Mouse (Mus musculus) cerebellum, adult 11-12 months (tissue): ENCODE measurements around the gene Tmem39a.

Experiments
- DNase-seq: peaks from one replicate; pipeline ENCODE4 v3.0.0; 2022

Gene Tmem39a

GRCm38 (mm10) chr16:38558221-38558748 lies at the start of gene Tmem39a:
Gene Tmem39a, plus strand, starts transcription at chr16:38558698.
- no peak for DNase-seq

GRCm38 (mm10) chr16:38510846-38511245 lies 47.7 kb upstream of the Tmem39a start:
- DNase-seq = no peak

- no peak for DNase-seq
Observed at GRCm38 (mm10) chr16:38519140-38519539, 39.4 kb upstream of the Tmem39a start.

GRCm38 (mm10) chr16:38521211-38521987 lies 37.1 kb upstream of the Tmem39a start:
- no peak for DNase-seq

GRCm38 (mm10) chr16:38522129-38523084 lies 36.1 kb upstream of the Tmem39a start, which contains the start of gene Timmdc1:
Gene Timmdc1, minus strand, starts transcription at chr16:38522663.
- peak; percentile 97 for DNase-seq

GRCm38 (mm10) chr16:38526264-38526663 lies 32.2 kb upstream of the Tmem39a start:
- no peak for DNase-seq

- DNase-seq = peak; percentile 40
Observed at GRCm38 (mm10) chr16:38536544-38537146, 21.9 kb upstream of the Tmem39a start.

- no peak for DNase-seq
Observed at GRCm38 (mm10) chr16:38538716-38539380, 19.6 kb upstream of the Tmem39a start.

- no peak for DNase-seq
Observed at GRCm38 (mm10) chr16:38548000-38548399, 10.5 kb upstream of the Tmem39a start.

- peak; percentile 84 for DNase-seq
Observed at GRCm38 (mm10) chr16:38549479-38550396, 8.8 kb upstream of the Tmem39a start, which contains the start of gene Poglut1. Gene Poglut1, minus strand, starts transcription at chr16:38550258.

GRCm38 (mm10) chr16:38555988-38556387 lies 2.5 kb upstream of the Tmem39a start:
- no peak for DNase-seq

GRCm38 (mm10) chr16:38562131-38562967 lies 3.9 kb downstream of the Tmem39a start:
- DNase-seq = peak; percentile 94

- no peak for DNase-seq
Observed at GRCm38 (mm10) chr16:38562968-38563327, 4.5 kb downstream of the Tmem39a start.

GRCm38 (mm10) chr16:38563516-38563915 lies 5.0 kb downstream of the Tmem39a start:
- no peak for DNase-seq

GRCm38 (mm10) chr16:38568192-38568591 lies 9.7 kb downstream of the Tmem39a start:
- DNase-seq = no peak

GRCm38 (mm10) chr16:38571481-38571880 lies 13.0 kb downstream of the Tmem39a start:
- DNase-seq = no peak

- no peak for DNase-seq
Observed at GRCm38 (mm10) chr16:38584761-38585160, 26.3 kb downstream of the Tmem39a start.

- DNase-seq = no peak
Observed at GRCm38 (mm10) chr16:38585186-38585585, 26.7 kb downstream of the Tmem39a start.

- DNase-seq = no peak
Observed at GRCm38 (mm10) chr16:38587163-38587562, 28.7 kb downstream of the Tmem39a start.

- DNase-seq = no peak
Observed at GRCm38 (mm10) chr16:38587572-38587971, 29.1 kb downstream of the Tmem39a start.
